Mouse (Mus musculus): ENCODE results near the gene Grasp. TPM values are rescaled to one million over a fixed set of nuclear protein-coding genes. Genes with fewer than 3 reads are reported as not detected.

Grasp gene
- polyA plus RNA-seq, 1 experiment from 2014 or later = 0.35 TPM

GRCm38 (mm10) chr15:101176795-101177691, 46.9 kb upstream of the Grasp start:
- Histone ChIP-seq H3K27me3 (ENCODE audit: insufficient read depth, low read length) (no peaks in the 10 kb centered on the region), H3K9ac (replicated peaks) (no peak overlapping the region), H3K4me2 (ENCODE audit: low read depth, low read length) (peak overlapping the region; percentile 29; the same call in 1 of the 2 replicates), H3K4me1 (ENCODE audit: insufficient read depth) (peaks cover 63% of the 10 kb centered on the region), H3K36me3 (replicated peaks; ENCODE audit: insufficient read depth, low read length) (no peaks in the 10 kb centered on the region), H3K27ac (ENCODE audit: low read depth) (peak overlapping the region; percentile 92), H3K4me3 (ENCODE audit: low read depth, low read length) (no peak overlapping the region), H3K9me3 (ENCODE audit: low read length) (no peaks in the 10 kb centered on the region)
- TF ChIP-seq CTCF (IDR thresholded peaks at IDR 0.05; ENCODE audit: low read depth) = no peak
- TF ChIP-seq EP300 (IDR thresholded peaks at IDR 0.05; ENCODE audit: low read depth) = no peak
- ATAC-seq (peak; percentile 67), DNase-seq (no peak)
- WGBS (ENCODE audit: insufficient replicate concordance) = 31% methylated on average over 8 of the region's 8 CpGs

GRCm38 (mm10) chr15:101180363-101181105, 43.5 kb upstream of the Grasp start:
- Histone ChIP-seq H3K4me2 (ENCODE audit: low read depth, low read length) (no peak overlapping the region), H3K27ac (ENCODE audit: low read depth) (no peak overlapping the region), H3K27me3 (ENCODE audit: insufficient read depth, low read length) (no peaks in the 10 kb centered on the region), H3K36me3 (replicated peaks; ENCODE audit: insufficient read depth, low read length) (no peaks in the 10 kb centered on the region), H3K9me3 (ENCODE audit: low read length) (no peaks in the 10 kb centered on the region), H3K9ac (replicated peaks) (no peak overlapping the region), H3K4me3 (ENCODE audit: low read depth, low read length) (no peak overlapping the region), H3K4me1 (ENCODE audit: insufficient read depth) (peaks cover 50% of the 10 kb centered on the region)
- no peak for DNase-seq
- TF ChIP-seq CTCF (IDR thresholded peaks at IDR 0.05; ENCODE audit: low read depth) (no peak), EP300 (IDR thresholded peaks at IDR 0.05; ENCODE audit: low read depth) (no peak)
- WGBS (ENCODE audit: insufficient replicate concordance) = 49% methylated on average over 15 of the region's 15 CpGs
- no peak for ATAC-seq

- Histone ChIP-seq H3K9ac (replicated peaks) (no peak overlapping the region), H3K9me3 (ENCODE audit: low read length) (no peaks in the 10 kb centered on the region), H3K27ac (ENCODE audit: low read depth) (no peak overlapping the region), H3K27me3 (ENCODE audit: insufficient read depth, low read length) (no peaks in the 10 kb centered on the region), H3K4me3 (ENCODE audit: low read depth, low read length) (no peak overlapping the region), H3K4me2 (ENCODE audit: low read depth, low read length) (no peak overlapping the region), H3K4me1 (ENCODE audit: insufficient read depth) (peaks cover 48% of the 10 kb centered on the region), H3K36me3 (replicated peaks; ENCODE audit: insufficient read depth, low read length) (no peaks in the 10 kb centered on the region)
- TF ChIP-seq CTCF (IDR thresholded peaks at IDR 0.05; ENCODE audit: low read depth) (no peak), EP300 (IDR thresholded peaks at IDR 0.05; ENCODE audit: low read depth) (no peak)
- ATAC-seq (no peak), DNase-seq (no peak)
- 59% methylated on average over 5 of the region's 5 CpGs for WGBS (ENCODE audit: insufficient replicate concordance)
Observed at GRCm38 (mm10) chr15:101181106-101181466, 42.9 kb upstream of the Grasp start.

GRCm38 (mm10) chr15:101181500-101181899, 42.5 kb upstream of the Grasp start:
- no peak overlapping the region for H3K4me2 ChIP-seq (ENCODE audit: low read depth, low read length)
- 59% methylated on average over 4 of the region's 4 CpGs for WGBS (ENCODE audit: insufficient replicate concordance)
- no peak overlapping the region for H3K4me3 ChIP-seq (ENCODE audit: low read depth, low read length)
- no peak for TF ChIP-seq CTCF (IDR thresholded peaks at IDR 0.05; ENCODE audit: low read depth)
- TF ChIP-seq EP300 (IDR thresholded peaks at IDR 0.05; ENCODE audit: low read depth) = no peak
- no peak overlapping the region for H3K9ac ChIP-seq (replicated peaks)
- H3K27me3 ChIP-seq (ENCODE audit: insufficient read depth, low read length) = no peaks in the 10 kb centered on the region
- H3K36me3 ChIP-seq (replicated peaks; ENCODE audit: insufficient read depth, low read length) = no peaks in the 10 kb centered on the region
- no peak for DNase-seq
- H3K27ac ChIP-seq (ENCODE audit: low read depth) = no peak overlapping the region
- peaks cover 44% of the 10 kb centered on the region for H3K4me1 ChIP-seq (ENCODE audit: insufficient read depth)
- H3K9me3 ChIP-seq (ENCODE audit: low read length) = no peaks in the 10 kb centered on the region
- ATAC-seq = no peak

GRCm38 (mm10) chr15:101182676-101183075, 41.3 kb upstream of the Grasp start:
- Histone ChIP-seq H3K27me3 (ENCODE audit: insufficient read depth, low read length) (no peaks in the 10 kb centered on the region), H3K4me1 (ENCODE audit: insufficient read depth) (peaks cover 35% of the 10 kb centered on the region), H3K9ac (replicated peaks) (no peak overlapping the region), H3K4me3 (ENCODE audit: low read depth, low read length) (no peak overlapping the region), H3K9me3 (ENCODE audit: low read length) (no peaks in the 10 kb centered on the region), H3K27ac (ENCODE audit: low read depth) (no peak overlapping the region), H3K4me2 (ENCODE audit: low read depth, low read length) (no peak overlapping the region), H3K36me3 (replicated peaks; ENCODE audit: insufficient read depth, low read length) (no peaks in the 10 kb centered on the region)
- TF ChIP-seq EP300 (IDR thresholded peaks at IDR 0.05; ENCODE audit: low read depth) (no peak), CTCF (IDR thresholded peaks at IDR 0.05; ENCODE audit: low read depth) (no peak)
- ATAC-seq = no peak
- WGBS (ENCODE audit: insufficient replicate concordance) = 68% methylated on average over 5 of the region's 5 CpGs
- no peak for DNase-seq

- DNase-seq (no peak), ATAC-seq (no peak)
- Histone ChIP-seq H3K9ac (replicated peaks) (no peak overlapping the region), H3K4me1 (ENCODE audit: insufficient read depth) (peaks cover 22% of the 10 kb centered on the region), H3K9me3 (ENCODE audit: low read length) (no peaks in the 10 kb centered on the region), H3K36me3 (replicated peaks; ENCODE audit: insufficient read depth, low read length) (no peaks in the 10 kb centered on the region), H3K27ac (ENCODE audit: low read depth) (no peak overlapping the region), H3K4me3 (ENCODE audit: low read depth, low read length) (no peak overlapping the region), H3K4me2 (ENCODE audit: low read depth, low read length) (no peak overlapping the region), H3K27me3 (ENCODE audit: insufficient read depth, low read length) (no peaks in the 10 kb centered on the region)
- no peak for TF ChIP-seq CTCF (IDR thresholded peaks at IDR 0.05; ENCODE audit: low read depth)
- TF ChIP-seq EP300 (IDR thresholded peaks at IDR 0.05; ENCODE audit: low read depth) = no peak
- WGBS (ENCODE audit: insufficient replicate concordance) = 91% methylated on average over 8 of the region's 8 CpGs
Observed at GRCm38 (mm10) chr15:101184300-101184699, 39.7 kb upstream of the Grasp start.

Data from liver, postnatal 0 days (tissue).